In genomic region chr5:4500599-4500998, GRCm38 (mm10) we compare ENCODE assay signal across 15 mouse cellular contexts.
"Had no signal": no experiment of that assay in that cellular context is flagged by ENCODE, and none has a peak within 500 bp of the region (broad histone marks: within the 10 kb centered on the region; RNA-seq: fewer than 3 reads in every experiment).

No protein-coding gene starts in this region.

- H3K27me3 ChIP-seq: liver, embryonic 15.5 days; megakaryocyte, embryonic 14.5 days; midbrain, embryonic 13.5 days; midbrain, embryonic 15.5 days; neural tube, embryonic 12.5 days had no signal

- H3K9me3 ChIP-seq: liver, embryonic 15.5 days; midbrain, embryonic 13.5 days; midbrain, embryonic 15.5 days; neural tube, embryonic 12.5 days had no signal

- H3K36me3 ChIP-seq: liver, embryonic 15.5 days; midbrain, embryonic 13.5 days; midbrain, embryonic 15.5 days; neural tube, embryonic 12.5 days had no signal

- ATAC-seq: liver, postnatal 0 days; midbrain, embryonic 13.5 days; midbrain, embryonic 15.5 days had no signal

- H3K9ac ChIP-seq: liver, embryonic 15.5 days; liver, postnatal 0 days; lung, embryonic 14.5 days; midbrain, embryonic 13.5 days; midbrain, embryonic 15.5 days; neural tube, embryonic 12.5 days had no signal

- H3K4me3 ChIP-seq: liver, embryonic 15.5 days; megakaryocyte, embryonic 14.5 days; midbrain, embryonic 13.5 days; midbrain, embryonic 15.5 days; neural tube, embryonic 12.5 days had no signal

- DNase-seq: liver, postnatal 0 days; lung, embryonic 14.5 days; lung, postnatal 14 days; lung, postnatal 36 days; right cerebral cortex, postnatal 14 days; thymus, adult 18-20 months; thymus, postnatal 14 days; thymus, postnatal 36 days had no signal

- H3K27ac ChIP-seq: liver, embryonic 15.5 days; macrophage; midbrain, embryonic 13.5 days; midbrain, embryonic 15.5 days; neural tube, embryonic 12.5 days had no signal

- H3K4me1 ChIP-seq: liver, embryonic 15.5 days; megakaryocyte, embryonic 14.5 days had no signal

- H3K4me2 ChIP-seq: liver, embryonic 15.5 days; lung, embryonic 14.5 days; midbrain, embryonic 11.5 days; midbrain, embryonic 13.5 days; midbrain, embryonic 15.5 days; neural tube, embryonic 12.5 days had no signal
